Mouse (Mus musculus): ENCODE results near the gene Pten. TPM values are rescaled to one million over a fixed set of nuclear protein-coding genes. Genes with fewer than 3 reads are reported as not detected.
"Not testable (repeated sequence)": the region's sequence is repeated elsewhere in the genome, so short reads cannot be mapped to it uniquely, and the experiment has no call there.

Gene Pten
- polyA plus RNA-seq, 1 experiment from 2014 or later = 10.8 TPM

GRCm38 (mm10) chr19:32818759-32819158 lies 61.5 kb downstream of the Pten start:
- TF ChIP-seq CTCF (IDR thresholded peaks at IDR 0.05) = no peak
- TF ChIP-seq EP300 (IDR thresholded peaks at IDR 0.05) = no peak
- Histone ChIP-seq H3K36me3 (ENCODE audit: insufficient read depth, low read length) (peaks cover 11% of the 10 kb centered on the region; the same call in 1 of the 2 replicates), H3K27me3 (replicated peaks; ENCODE audit: insufficient read depth, low read length) (no peaks in the 10 kb centered on the region), H3K9ac (replicated peaks; ENCODE audit: low read depth) (no peak overlapping the region), H3K4me3 (ENCODE audit: low read depth, low read length) (no peak overlapping the region), H3K4me1 (ENCODE audit: insufficient read depth, low read depth, low read length) (no peaks in the 10 kb centered on the region), H3K9me3 (ENCODE audit: low read length) (no peaks in the 10 kb centered on the region), H3K27ac (ENCODE audit: low read length) (no peak overlapping the region), H3K4me2 (replicated peaks; ENCODE audit: low read depth, low read length) (no peak overlapping the region)
- ATAC-seq = no peak
- DNase-seq (ENCODE audit: low spot score) = no peak
- WGBS = 86% methylated on average over 4 of the region's 4 CpGs

DNA sequence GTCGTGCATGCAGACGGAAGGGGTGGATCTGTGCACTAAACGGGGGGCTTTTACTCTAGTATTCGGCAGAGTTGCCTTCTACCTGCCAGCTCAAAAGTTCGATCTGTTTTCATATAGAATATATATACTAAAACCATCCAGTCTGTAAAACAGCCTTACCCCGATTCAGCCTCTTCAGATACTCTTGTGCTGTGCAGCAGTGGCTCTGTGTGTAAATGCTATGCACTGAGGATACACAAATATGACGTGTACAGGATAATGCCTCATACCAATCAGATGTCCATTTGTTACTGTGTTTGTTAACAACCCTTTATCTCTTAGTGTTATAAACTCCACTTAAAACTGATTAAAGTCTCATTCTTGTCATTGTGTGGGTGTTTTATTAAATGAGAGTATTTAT lies 65.7 kb downstream of the Pten start:
- not testable (repeated sequence) for ATAC-seq; H3K4me1 ChIP-seq (ENCODE audit: insufficient read depth, low read depth, low read length); DNase-seq (ENCODE audit: low spot score); H3K27me3 ChIP-seq (replicated peaks; ENCODE audit: insufficient read depth, low read length); H3K9me3 ChIP-seq (ENCODE audit: low read length); H3K36me3 ChIP-seq (ENCODE audit: insufficient read depth, low read length); H3K4me3 ChIP-seq (ENCODE audit: low read depth, low read length); H3K4me2 ChIP-seq (replicated peaks; ENCODE audit: low read depth, low read length); H3K27ac ChIP-seq (ENCODE audit: low read length); H3K9ac ChIP-seq (replicated peaks; ENCODE audit: low read depth)
- WGBS = no CpG with 5 or more reads among the region's 7 CpGs

GRCm38 (mm10) chr19:32826616-32827015 lies 69.3 kb downstream of the Pten start:
- no peaks in the 10 kb centered on the region for H3K9me3 ChIP-seq (ENCODE audit: low read length)
- no peak overlapping the region for H3K9ac ChIP-seq (replicated peaks; ENCODE audit: low read depth)
- no peak for TF ChIP-seq CTCF (IDR thresholded peaks at IDR 0.05)
- no peak for TF ChIP-seq EP300 (IDR thresholded peaks at IDR 0.05)
- H3K4me1 ChIP-seq (ENCODE audit: insufficient read depth, low read depth, low read length) = no peaks in the 10 kb centered on the region
- no peak overlapping the region for H3K4me3 ChIP-seq (ENCODE audit: low read depth, low read length)
- DNase-seq (ENCODE audit: low spot score) = no peak
- 54% methylated on average over 4 of the region's 4 CpGs for WGBS
- H3K36me3 ChIP-seq (ENCODE audit: insufficient read depth, low read length) = no peaks in the 10 kb centered on the region
- H3K27me3 ChIP-seq (replicated peaks; ENCODE audit: insufficient read depth, low read length) = no peaks in the 10 kb centered on the region
- no peak overlapping the region for H3K4me2 ChIP-seq (replicated peaks; ENCODE audit: low read depth, low read length)
- no peak for ATAC-seq
- no peak overlapping the region for H3K27ac ChIP-seq (ENCODE audit: low read length)

DNA sequence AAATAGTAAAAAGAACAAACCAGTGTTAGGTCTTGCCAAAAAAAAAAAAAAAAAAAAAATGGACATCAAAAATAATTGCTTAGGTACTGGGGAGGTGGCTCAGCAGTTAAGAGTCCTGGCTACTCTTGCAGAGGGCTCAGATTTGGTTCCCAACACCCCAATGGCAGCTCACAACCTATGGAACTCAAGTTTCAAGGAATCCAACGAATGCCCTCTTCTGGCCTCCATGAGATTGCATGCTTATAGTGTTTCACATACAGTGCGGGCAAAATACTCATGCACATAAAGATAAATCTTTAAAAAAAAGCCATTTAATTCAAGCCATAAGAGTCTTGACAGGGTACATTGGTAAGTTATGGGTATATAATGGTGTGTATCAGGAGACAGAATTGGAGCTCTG lies 72.6 kb downstream of the Pten start:
- ATAC-seq (no peak), DNase-seq (ENCODE audit: low spot score) (no peak)
- Histone ChIP-seq H3K4me1 (ENCODE audit: insufficient read depth, low read depth, low read length) (no peaks in the 10 kb centered on the region), H3K9ac (replicated peaks; ENCODE audit: low read depth) (no peak overlapping the region), H3K27me3 (replicated peaks; ENCODE audit: insufficient read depth, low read length) (no peaks in the 10 kb centered on the region), H3K9me3 (ENCODE audit: low read length) (no peaks in the 10 kb centered on the region), H3K4me3 (ENCODE audit: low read depth, low read length) (no peak overlapping the region), H3K36me3 (ENCODE audit: insufficient read depth, low read length) (no peaks in the 10 kb centered on the region), H3K4me2 (replicated peaks; ENCODE audit: low read depth, low read length) (no peak overlapping the region), H3K27ac (ENCODE audit: low read length) (no peak overlapping the region)
- WGBS = 87% methylated on average over 2 of the region's 2 CpGs
- peak; percentile 14; the same call in 1 of the 2 replicates for TF ChIP-seq CTCF (IDR thresholded peaks at IDR 0.05)
- TF ChIP-seq EP300 (IDR thresholded peaks at IDR 0.05) = no peak

DNA sequence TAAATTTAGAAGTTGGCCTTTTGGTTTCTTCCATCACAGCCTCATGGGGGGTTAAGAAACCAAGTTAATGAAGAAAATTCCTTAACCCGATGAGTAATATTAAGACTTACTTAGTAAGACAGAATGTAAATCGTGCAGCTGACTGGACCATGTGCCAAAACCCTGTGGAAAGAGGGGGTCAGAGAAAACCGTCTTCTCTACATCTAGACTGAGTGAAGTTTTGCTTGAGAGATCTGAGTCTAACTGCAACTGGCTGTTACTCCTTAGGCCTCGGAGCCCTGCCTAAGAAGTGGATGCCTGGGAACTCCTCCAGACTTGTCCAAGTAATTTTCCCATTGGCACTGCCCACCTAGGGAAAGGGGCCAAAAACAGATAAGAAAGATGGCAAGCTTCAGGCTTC lies 74.0 kb downstream of the Pten start:
- no peaks in the 10 kb centered on the region for H3K27me3 ChIP-seq (replicated peaks; ENCODE audit: insufficient read depth, low read length)
- TF ChIP-seq EP300 (IDR thresholded peaks at IDR 0.05) = no peak
- TF ChIP-seq CTCF (IDR thresholded peaks at IDR 0.05) = no peak
- H3K27ac ChIP-seq (ENCODE audit: low read length) = no peak overlapping the region
- no peak for DNase-seq (ENCODE audit: low spot score)
- no peak overlapping the region for H3K9ac ChIP-seq (replicated peaks; ENCODE audit: low read depth)
- H3K36me3 ChIP-seq (ENCODE audit: insufficient read depth, low read length) = no peaks in the 10 kb centered on the region
- H3K4me3 ChIP-seq (ENCODE audit: low read depth, low read length) = no peak overlapping the region
- H3K4me2 ChIP-seq (replicated peaks; ENCODE audit: low read depth, low read length) = no peak overlapping the region
- 81% methylated on average over 4 of the region's 4 CpGs for WGBS
- H3K4me1 ChIP-seq (ENCODE audit: insufficient read depth, low read depth, low read length) = no peaks in the 10 kb centered on the region
- no peaks in the 10 kb centered on the region for H3K9me3 ChIP-seq (ENCODE audit: low read length)
- no peak for ATAC-seq

DNA sequence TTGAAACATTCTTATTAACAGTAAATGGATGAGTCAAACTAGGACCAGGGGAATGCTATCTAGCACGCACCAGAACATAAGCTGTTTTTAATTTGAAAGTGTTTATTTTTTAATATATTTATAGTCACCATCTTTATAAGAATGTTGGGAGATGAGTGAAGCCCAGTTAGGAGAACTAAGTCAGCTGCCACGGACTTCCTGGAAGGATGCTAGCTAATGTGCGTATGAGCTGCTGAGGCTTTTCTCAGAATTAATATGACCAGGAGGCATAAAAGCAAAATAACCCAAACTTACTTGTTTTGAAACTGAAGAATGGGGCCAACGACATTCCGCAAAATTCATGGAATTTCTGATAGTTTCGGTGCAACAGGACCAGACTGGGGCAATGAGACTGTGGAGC lies 83.2 kb downstream of the Pten start:
- H3K9ac ChIP-seq (replicated peaks; ENCODE audit: low read depth) = no peak overlapping the region
- WGBS = 84% methylated on average over 6 of the region's 6 CpGs
- H3K4me1 ChIP-seq (ENCODE audit: insufficient read depth, low read depth, low read length) = no peaks in the 10 kb centered on the region
- no peak overlapping the region for H3K27ac ChIP-seq (ENCODE audit: low read length)
- H3K9me3 ChIP-seq (ENCODE audit: low read length) = no peaks in the 10 kb centered on the region
- no peaks in the 10 kb centered on the region for H3K27me3 ChIP-seq (replicated peaks; ENCODE audit: insufficient read depth, low read length)
- TF ChIP-seq CTCF (IDR thresholded peaks at IDR 0.05) (no peak), EP300 (IDR thresholded peaks at IDR 0.05) (no peak)
- ATAC-seq (no peak), DNase-seq (ENCODE audit: low spot score) (no peak)
- H3K4me2 ChIP-seq (replicated peaks; ENCODE audit: low read depth, low read length) = no peak overlapping the region
- H3K36me3 ChIP-seq (ENCODE audit: insufficient read depth, low read length) = no peaks in the 10 kb centered on the region
- H3K4me3 ChIP-seq (ENCODE audit: low read depth, low read length) = no peak overlapping the region

DNA sequence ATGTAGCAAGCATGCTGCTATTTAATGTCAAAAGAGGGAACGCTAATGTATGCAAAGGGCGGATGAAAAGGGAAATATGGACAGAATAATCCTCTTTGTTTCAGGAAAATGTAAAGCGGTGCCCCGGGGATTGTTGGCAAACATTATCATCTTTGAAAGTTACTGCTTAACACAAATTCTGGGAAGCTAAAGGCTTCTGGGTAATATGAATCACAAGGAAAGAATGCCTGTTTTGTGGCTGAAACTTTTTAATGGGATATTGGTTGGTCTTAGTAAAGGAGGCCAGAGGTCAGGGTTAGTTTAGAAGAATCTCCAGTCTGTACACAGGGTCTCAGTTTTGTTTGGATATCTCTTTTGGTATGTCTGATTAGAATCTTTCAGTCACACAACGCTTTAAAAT lies 87.2 kb downstream of the Pten start:
- 67% methylated on average over 5 of the region's 5 CpGs for WGBS
- no peak for TF ChIP-seq EP300 (IDR thresholded peaks at IDR 0.05)
- TF ChIP-seq CTCF (IDR thresholded peaks at IDR 0.05) = no peak
- no peak overlapping the region for H3K9ac ChIP-seq (replicated peaks; ENCODE audit: low read depth)
- H3K4me2 ChIP-seq (replicated peaks; ENCODE audit: low read depth, low read length) = no peak overlapping the region
- H3K36me3 ChIP-seq (ENCODE audit: insufficient read depth, low read length) = no peaks in the 10 kb centered on the region
- H3K27ac ChIP-seq (ENCODE audit: low read length) = no peak overlapping the region
- H3K4me3 ChIP-seq (ENCODE audit: low read depth, low read length) = no peak overlapping the region
- H3K4me1 ChIP-seq (ENCODE audit: insufficient read depth, low read depth, low read length) = no peaks in the 10 kb centered on the region
- no peaks in the 10 kb centered on the region for H3K27me3 ChIP-seq (replicated peaks; ENCODE audit: insufficient read depth, low read length)
- no peak for DNase-seq (ENCODE audit: low spot score)
- no peak for ATAC-seq
- no peaks in the 10 kb centered on the region for H3K9me3 ChIP-seq (ENCODE audit: low read length)
